Mouse (Mus musculus) neural tube, embryonic 14.5 days (tissue): ENCODE data around the gene Rsph4a. TPM values are rescaled to one million over a fixed set of nuclear protein-coding genes. Genes with fewer than 3 reads are reported as not detected.
A peak's percentile ranks its signal among the peaks of the same experiment; 100 is the strongest.

Experiments used
- ATAC-seq: fragments of 200-750 bp; cut with Nextera tagmentation; 2 replicates; pipeline ENCODE4 v1.8.0; 2017; ENCODE audit warnings: low read depth, mild to moderate bottlenecking, moderate TSS enrichment, moderate library complexity
- H3K27ac ChIP-seq: fragments of 300-500 bp; sonication (generic); 2 replicates; pipeline ENCODE4 v1.5.1; 2014; ENCODE audit warnings: low read depth, mild to moderate bottlenecking, control low read depth, low read length, moderate library complexity, mixed read lengths
- H3K27me3 ChIP-seq: fragments of 300-500 bp; sonication (generic); 2 replicates; pipeline ENCODE4 v1.6.1; 2014; ENCODE audit warnings: low read length; ENCODE audit not compliant: control insufficient read depth, insufficient read depth
- H3K36me3 ChIP-seq: fragments of 300-500 bp; sonication (generic); 2 replicates; pipeline ENCODE4 v1.6.1; 2014; ENCODE audit warnings: low read length, mixed read lengths; ENCODE audit not compliant: control insufficient read depth, insufficient read depth
- H3K4me1 ChIP-seq: fragments of 300-500 bp; sonication (generic); 2 replicates; pipeline ENCODE4 v1.6.1; 2014; ENCODE audit warnings: low read length; ENCODE audit not compliant: control insufficient read depth, insufficient read depth
- H3K4me2 ChIP-seq: fragments of 300-500 bp; sonication (generic); 2 replicates; pipeline ENCODE4 v1.6.1; 2014; ENCODE audit warnings: mild to moderate bottlenecking, low read depth, low read length, control low read depth
- H3K4me3 ChIP-seq: fragments of 300-500 bp; sonication (generic); 2 replicates; pipeline ENCODE4 v1.5.1; 2014; ENCODE audit warnings: low read depth, low read length, control low read depth, mixed read lengths
- H3K9ac ChIP-seq: fragments of 300-500 bp; sonication (generic); replicated peaks from 2 replicates; pipeline ENCODE4 v1.6.1; 2014; ENCODE audit warnings: low read depth, mild to moderate bottlenecking, control low read depth, low read length, mixed read lengths
- H3K9me3 ChIP-seq: fragments of 300-500 bp; sonication (generic); 2 replicates; pipeline ENCODE4 v1.6.1; 2016; ENCODE audit warnings: low read length; ENCODE audit not compliant: control insufficient read depth
- WGBS: fragments of 180-500 bp; shearing (Covaris S2); extraction: QIAGEN DNeasy Blood & Tissue Kit; methylation state at CpG from one replicate; pipeline ENCODE4 v1.1.7; 2014; 5-methylcytosine and 5-hydroxymethylcytosine counted together
- polyA plus RNA-seq: library from polyadenylated mRNA; unstranded; fragments of >200 nt; fragmentation: Nextera tagmentation; extraction: Ambion mirVana; gene quantifications from 2 replicates; pipeline ENCODE4 v1.2.1, GENCODE M21; 2014

Gene Rsph4a
- polyA plus RNA-seq, 1 experiment from 2014 or later: 1.7 TPM

- H3K36me3 ChIP-seq: peaks cover 9% of the 10 kb centered on the region; the same call in 1 of the 2 replicates
- 0 out of 2 replicates have a peak, but pooled peaks have one; percentile 31 for ATAC-seq
- no peak overlapping the region for H3K4me2 ChIP-seq
- 93% methylated on average over 3 of the region's 3 CpGs for WGBS
- H3K9ac ChIP-seq: no peak overlapping the region
- H3K27me3 ChIP-seq: no peaks in the 10 kb centered on the region
- H3K4me1 ChIP-seq: peaks cover 10% of the 10 kb centered on the region; the same call in 1 of the 2 replicates
- no peak overlapping the region for H3K27ac ChIP-seq
- no peaks in the 10 kb centered on the region for H3K9me3 ChIP-seq
- no peak overlapping the region for H3K4me3 ChIP-seq
Observed at GRCm38 (mm10) chr10:33945390-33945789, 40.5 kb downstream of the Rsph4a start.

GRCm38 (mm10) chr10:33946336-33946735, 41.4 kb downstream of the Rsph4a start:
- Histone ChIP-seq H3K4me2 (no peak overlapping the region), H3K27ac (no peak overlapping the region), H3K4me3 (no peak overlapping the region), H3K36me3 (peaks cover 9% of the 10 kb centered on the region; the same call in 1 of the 2 replicates), H3K9me3 (no peaks in the 10 kb centered on the region), H3K27me3 (no peaks in the 10 kb centered on the region), H3K9ac (no peak overlapping the region), H3K4me1 (peaks cover 10% of the 10 kb centered on the region; the same call in 1 of the 2 replicates)
- 87% methylated on average over 2 of the region's 2 CpGs for WGBS
- no peak for ATAC-seq

- H3K4me3 ChIP-seq: peak within 1 kb of the TSS; percentile 56
Observed at GRCm38 (mm10) chr10:33950803-33951583, 46.1 kb downstream of the Rsph4a start, which contains the start of gene Zup1. TSS of gene Zup1 (minus strand) at chr10:33951269.

GRCm38 (mm10) chr10:33952509-33952908, 47.6 kb downstream of the Rsph4a start:
- 79% methylated on average over 3 of the region's 3 CpGs for WGBS
- Histone ChIP-seq H3K27ac (no peak overlapping the region), H3K9me3 (no peaks in the 10 kb centered on the region), H3K9ac (no peak overlapping the region), H3K27me3 (no peaks in the 10 kb centered on the region), H3K4me2 (no peak overlapping the region), H3K36me3 (0 out of 2 replicates have a peak, but pooled peaks cover 4% of the 10 kb centered on the region), H3K4me3 (no peak overlapping the region), H3K4me1 (peaks cover 10% of the 10 kb centered on the region; the same call in 1 of the 2 replicates)
- no peak for ATAC-seq

More at GRCm38 (mm10) chr10:33950803-33951583, 46.1 kb downstream of the Rsph4a start, which contains the start of gene Zup1:
- peak within 1 kb of the TSS; percentile 76 for H3K9ac ChIP-seq
- H3K27ac ChIP-seq: 0 out of 2 replicates have a peak within 1 kb of the TSS, but pooled peaks have one; percentile 29
- 4% methylated on average over 42 of the region's 42 CpGs for WGBS
- no peaks in the 10 kb centered on the region for H3K9me3 ChIP-seq
- no peaks in the 10 kb centered on the region for H3K27me3 ChIP-seq
- peak; percentile 98 for ATAC-seq
- H3K36me3 ChIP-seq: 0 out of 2 replicates have a peak, but pooled peaks cover 4% of the 10 kb centered on the region
- H3K4me1 ChIP-seq: peaks cover 10% of the 10 kb centered on the region; the same call in 1 of the 2 replicates
- H3K4me2 ChIP-seq: peak within 1 kb of the TSS; percentile 65

Other genes with a start within 250 kb of the Rsph4a start
- gene Sult3a2, start 118.4 kb upstream of the Rsph4a start, polyA plus RNA-seq: not detected in 2 replicates
- not detected in 2 replicates for gene Sult3a1, start 47.4 kb upstream of the Rsph4a start, polyA plus RNA-seq
- 24.3 and 25.8 TPM in 2 replicates for gene Zup1, start 46.2 kb downstream of the Rsph4a start, polyA plus RNA-seq
- gene Rwdd1, start 114.5 kb downstream of the Rsph4a start, polyA plus RNA-seq: 141 and 149 TPM in 2 replicates
- 0.63 TPM in 1 of 2 replicates, not detected in the other for gene Trappc3l, start 132.5 kb downstream of the Rsph4a start, polyA plus RNA-seq
- not detected in 2 replicates for gene Calhm4, start 139.2 kb downstream of the Rsph4a start, polyA plus RNA-seq
- 0.71 and 1.1 TPM in 2 replicates for gene Calhm5, start 191.4 kb downstream of the Rsph4a start, polyA plus RNA-seq
- gene Calhm6, start 222.9 kb downstream of the Rsph4a start, polyA plus RNA-seq: 0.66 and 0.75 TPM in 2 replicates